Mouse (Mus musculus): ENCODE measurements at regions not wholly inside any gene's neighbourhood (a gene's known extent, or its start where the extent isn't known, plus 50 kb on each side); places are given as distances from the start of the nearest gene placed in this dataset.

GRCm38 (mm10) chr15:62096778-62097177 lies 1174.0 kb upstream of the A1bg start:
- TF ChIP-seq CTCF (IDR thresholded peaks at IDR 0.05; ENCODE audit: extremely low read depth, insufficient read length, insufficient replicate concordance, low read depth, low read length) (no peak), POLR2A (IDR thresholded peaks at IDR 0.05; ENCODE audit: low read depth, low read length) (no peak)

All from small intestine, adult 2 months (tissue).